Mouse (Mus musculus): ENCODE data around the gene Pcdh17.

DNA sequence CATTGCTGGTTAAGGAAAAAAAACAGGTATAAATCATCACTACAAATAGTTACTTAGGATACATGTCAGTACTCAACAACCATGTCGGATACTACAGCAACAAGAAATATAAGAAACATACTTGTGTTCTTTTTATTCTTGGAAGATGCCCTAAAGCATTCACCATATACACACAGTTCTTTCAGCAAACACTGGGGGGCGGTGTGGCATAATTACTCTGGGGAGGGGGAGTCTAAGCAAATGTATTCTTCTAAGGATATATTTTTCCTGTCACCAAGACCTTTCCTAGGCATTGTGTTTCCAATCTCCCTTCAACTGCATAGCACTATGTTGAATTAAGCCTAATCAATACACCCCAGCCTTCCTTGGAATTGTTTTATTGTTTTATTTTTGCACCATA is 2.5 kb upstream of the Pcdh17 start:
- no peak for TF ChIP-seq CTCF (IDR thresholded peaks at IDR 0.05; ENCODE audit: borderline replicate concordance, insufficient read depth, low read depth, low read length)
- no peak for TF ChIP-seq POLR2A (IDR thresholded peaks at IDR 0.05; ENCODE audit: borderline replicate concordance, insufficient read depth, low read length)

Data from cerebellum, adult 2 months (tissue).